Mouse (Mus musculus) naive thymus-derived CD4-positive, alpha-beta T cell, adult 5 months (primary cell): ENCODE measurements around the gene Atp2b4. TPM values are rescaled to one million over a fixed set of nuclear protein-coding genes. Genes with fewer than 3 reads are reported as not detected.

Experiments used
- polyA plus RNA-seq: library from polyadenylated mRNA; unstranded; fragments of 100-300 nt; shearing (Covaris generic); gene quantifications from one replicate; pipeline ENCODE4 v1.2.1, GENCODE M21; 2017

The Atp2b4 gene
- 3.2 TPM for polyA plus RNA-seq

GRCm38 (mm10) chr1:133800948-133801393, at the start of gene Atp2b4:
Gene Atp2b4 (minus strand): TSS chr1:133801041.

GRCm38 (mm10) chr1:133689897-133690296, 110.9 kb downstream of the Atp2b4 start, which contains the start of gene Lax1:
Gene Lax1 (minus strand): TSS chr1:133690108.

GRCm38 (mm10) chr1:133661203-133661933, 139.5 kb downstream of the Atp2b4 start, which contains the start of gene Gm38394:
Gene Gm38394 (minus strand): TSS chr1:133661318.

GRCm38 (mm10) chr1:133660466-133661202, 140.2 kb downstream of the Atp2b4 start, which contains the start of gene Zbed6:
Gene Zbed6 (minus strand): TSS chr1:133660885.

Other genes starting within 250 kb of the Atp2b4 start
- gene Snrpe, start 190.8 kb downstream of the Atp2b4 start, polyA plus RNA-seq: 217 TPM
- gene Zbed6, start 140.2 kb downstream of the Atp2b4 start, polyA plus RNA-seq: not detected
- gene Gm38394, start 139.7 kb downstream of the Atp2b4 start, polyA plus RNA-seq: 3.6 TPM
- gene Lax1, start 110.9 kb downstream of the Atp2b4 start, polyA plus RNA-seq: 53.0 TPM
- not detected for gene Optc, start 107.0 kb upstream of the Atp2b4 start, polyA plus RNA-seq
- gene Prelp, start 120.4 kb upstream of the Atp2b4 start, polyA plus RNA-seq: not detected
- gene Fmod, start 236.2 kb upstream of the Atp2b4 start, polyA plus RNA-seq: not detected